Mouse (Mus musculus): ENCODE measurements at regions not wholly inside any gene's neighbourhood (a gene's known extent, or its start where the extent isn't known, plus 50 kb on each side); places are given as distances from the start of the nearest gene placed in this dataset.
A peak's percentile ranks its signal among the peaks of the same experiment; 100 is the strongest.

DNA sequence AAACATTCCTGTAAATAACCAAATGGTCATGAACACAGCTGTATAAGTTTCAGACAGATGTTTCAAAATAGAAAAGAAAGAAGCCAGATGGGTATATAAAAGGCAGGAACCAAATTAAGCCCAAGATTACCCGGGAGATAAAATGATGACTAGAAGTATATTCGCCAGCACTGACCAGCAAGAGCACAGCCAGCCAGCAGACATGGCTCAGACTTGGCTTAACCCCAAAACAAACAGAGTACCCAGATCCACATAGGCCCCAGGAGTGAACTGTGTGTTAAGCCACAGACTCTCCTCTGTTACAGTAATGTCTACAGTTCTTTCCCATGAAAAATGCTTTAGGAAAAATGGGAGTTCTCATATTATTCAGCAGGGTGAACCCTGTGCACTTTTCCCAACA lies 123.2 kb downstream of the Atp6ap1l start:
- H3K27me3 ChIP-seq = no peaks in the 10 kb centered on the region
- H3K9ac ChIP-seq (replicated peaks) = no peak overlapping the region
- H3K4me2 ChIP-seq (replicated peaks) = no peak overlapping the region
- ATAC-seq (ENCODE audit: low FRiP score, low read depth) = no peak
- no peak overlapping the region for H3K4me3 ChIP-seq
- WGBS = 74% methylated on average over 2 of the region's 2 CpGs
- no peaks in the 10 kb centered on the region for H3K9me3 ChIP-seq
- no peak overlapping the region for H3K27ac ChIP-seq (replicated peaks)
- no peaks in the 10 kb centered on the region for H3K36me3 ChIP-seq
- H3K4me1 ChIP-seq = no peaks in the 10 kb centered on the region

DNA sequence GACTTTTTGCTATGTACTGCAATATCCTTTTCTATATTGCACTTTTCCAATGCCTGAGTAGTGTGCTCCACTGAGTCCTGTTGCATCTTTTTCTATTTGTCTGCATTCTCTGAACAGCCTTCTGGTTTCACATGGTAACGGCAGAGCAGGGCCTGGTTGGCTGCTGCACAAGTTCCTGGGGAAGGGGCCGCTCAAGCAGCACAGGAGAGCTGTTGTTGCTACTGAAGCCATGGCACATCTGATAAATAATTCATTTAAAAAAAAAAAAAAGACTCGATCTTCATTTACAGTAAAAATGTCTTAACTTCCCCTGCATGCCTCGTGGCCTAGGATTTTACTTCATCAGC lies 127.2 kb downstream of the Atp6ap1l start:
- Histone ChIP-seq H3K4me1 (no peaks in the 10 kb centered on the region), H3K9ac (replicated peaks) (no peak overlapping the region), H3K27me3 (no peaks in the 10 kb centered on the region), H3K27ac (replicated peaks) (no peak overlapping the region), H3K36me3 (no peaks in the 10 kb centered on the region), H3K4me2 (replicated peaks) (no peak overlapping the region), H3K4me3 (no peak overlapping the region), H3K9me3 (no peaks in the 10 kb centered on the region)
- ATAC-seq (ENCODE audit: low FRiP score, low read depth) = no peak
- WGBS = 67% methylated on average over 4 of the region's 4 CpGs

DNA sequence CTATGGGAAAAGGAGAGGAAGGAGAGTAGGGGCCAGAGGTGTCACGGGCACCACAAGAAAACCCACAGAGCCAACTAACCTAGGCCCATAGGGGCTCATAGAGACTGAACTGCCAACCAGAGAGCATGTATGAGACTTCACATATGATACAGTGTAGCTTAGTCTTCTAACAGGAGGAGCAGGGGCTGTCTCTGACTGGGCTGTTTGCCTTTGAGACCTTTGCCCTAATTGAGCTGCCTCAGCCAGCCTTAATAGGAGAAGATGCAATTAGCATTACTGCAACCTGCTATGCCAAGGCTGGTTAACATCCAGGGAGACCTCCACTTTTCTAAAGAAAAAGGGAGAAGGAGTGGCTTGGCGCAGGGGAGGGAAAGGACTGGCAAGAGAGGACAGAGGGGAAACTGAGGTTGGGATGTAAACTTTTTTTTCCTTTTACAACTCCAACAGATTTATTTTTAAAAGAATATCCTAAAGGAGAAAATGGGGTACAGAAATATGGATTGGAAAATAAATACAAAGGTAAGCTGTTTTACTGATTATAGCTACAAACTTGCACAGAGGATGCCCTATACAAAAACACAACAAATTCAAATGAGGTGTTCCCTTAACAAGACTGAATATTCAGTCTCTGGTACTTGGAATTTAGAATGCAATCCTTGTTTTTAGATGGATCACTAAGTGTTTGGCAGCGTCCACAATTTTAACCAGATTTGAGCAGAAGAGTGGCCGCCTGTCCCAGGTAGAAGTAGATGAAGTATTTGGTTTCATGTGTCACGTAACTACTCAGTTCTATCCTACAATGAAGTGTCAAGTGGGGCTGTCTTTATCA lies 127.8 kb downstream of the Atp6ap1l start:
- Histone ChIP-seq H3K4me1 (no peaks in the 10 kb centered on the region), H3K4me2 (replicated peaks) (no peak overlapping the region), H3K36me3 (no peaks in the 10 kb centered on the region), H3K9me3 (no peaks in the 10 kb centered on the region), H3K27me3 (no peaks in the 10 kb centered on the region), H3K27ac (replicated peaks) (no peak overlapping the region), H3K9ac (replicated peaks) (no peak overlapping the region), H3K4me3 (no peak overlapping the region)
- no peak for ATAC-seq (ENCODE audit: low FRiP score, low read depth)
- 88% methylated on average over 5 of the region's 5 CpGs for WGBS

DNA sequence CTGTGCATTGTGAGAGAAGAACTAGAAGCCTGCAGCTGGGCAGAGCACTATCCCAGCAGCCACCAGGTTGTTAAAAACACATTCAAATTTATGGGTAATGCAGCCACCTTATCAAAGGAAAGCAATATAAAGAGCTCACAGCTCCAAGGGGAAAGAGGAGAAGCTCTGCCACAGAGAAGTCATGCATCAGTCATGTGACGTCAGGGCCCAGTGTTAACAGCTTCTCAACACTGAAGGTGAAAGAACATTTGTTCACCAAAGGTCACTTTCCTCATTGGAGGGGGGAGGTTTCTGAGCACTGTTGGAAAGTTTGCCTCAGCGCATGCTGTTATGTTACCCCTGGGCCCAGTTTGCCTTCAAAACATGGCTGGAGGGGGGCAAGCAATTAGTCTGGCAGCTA lies 143.0 kb downstream of the Atp6ap1l start:
- ATAC-seq (ENCODE audit: low FRiP score, low read depth) = no peak
- H3K36me3 ChIP-seq = no peaks in the 10 kb centered on the region
- 69% methylated on average over 2 of the region's 2 CpGs for WGBS
- H3K27ac ChIP-seq (replicated peaks) = no peak overlapping the region
- no peak overlapping the region for H3K9ac ChIP-seq (replicated peaks)
- no peaks in the 10 kb centered on the region for H3K27me3 ChIP-seq
- H3K4me2 ChIP-seq (replicated peaks) = no peak overlapping the region
- no peaks in the 10 kb centered on the region for H3K9me3 ChIP-seq
- no peaks in the 10 kb centered on the region for H3K4me1 ChIP-seq
- no peak overlapping the region for H3K4me3 ChIP-seq

DNA sequence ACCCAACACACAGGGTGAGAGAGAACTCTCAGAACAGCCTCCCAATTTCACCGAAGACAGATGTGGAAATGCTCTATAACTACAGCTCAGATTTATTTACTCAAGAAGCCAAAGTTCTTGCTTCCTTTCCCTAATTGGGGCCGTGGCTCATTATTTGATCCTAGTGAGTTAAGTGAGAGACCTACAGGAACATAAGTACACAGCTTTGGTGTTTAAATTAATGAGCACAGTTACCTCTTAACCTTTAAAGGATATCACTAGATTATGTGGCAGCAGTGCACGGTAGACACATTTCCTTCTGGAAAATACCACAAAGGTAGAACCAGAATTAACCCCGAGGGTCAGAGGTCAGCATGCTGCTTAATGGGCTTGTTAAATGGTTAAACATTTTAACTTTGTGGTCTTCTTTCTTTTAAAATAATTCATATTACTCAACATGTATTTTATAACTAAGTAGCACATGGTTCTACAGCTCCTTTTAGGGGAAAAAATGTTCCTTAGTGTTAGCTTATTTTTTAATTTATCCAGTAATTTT lies 144.6 kb downstream of the Atp6ap1l start:
- H3K4me2 ChIP-seq (replicated peaks) = no peak overlapping the region
- no peaks in the 10 kb centered on the region for H3K36me3 ChIP-seq
- H3K9me3 ChIP-seq = no peaks in the 10 kb centered on the region
- H3K27ac ChIP-seq (replicated peaks) = no peak overlapping the region
- no peaks in the 10 kb centered on the region for H3K27me3 ChIP-seq
- no peak overlapping the region for H3K4me3 ChIP-seq
- no peaks in the 10 kb centered on the region for H3K4me1 ChIP-seq
- no peak overlapping the region for H3K9ac ChIP-seq (replicated peaks)
- WGBS = 73% methylated on average over 4 of the region's 4 CpGs
- ATAC-seq (ENCODE audit: low FRiP score, low read depth) = no peak

DNA sequence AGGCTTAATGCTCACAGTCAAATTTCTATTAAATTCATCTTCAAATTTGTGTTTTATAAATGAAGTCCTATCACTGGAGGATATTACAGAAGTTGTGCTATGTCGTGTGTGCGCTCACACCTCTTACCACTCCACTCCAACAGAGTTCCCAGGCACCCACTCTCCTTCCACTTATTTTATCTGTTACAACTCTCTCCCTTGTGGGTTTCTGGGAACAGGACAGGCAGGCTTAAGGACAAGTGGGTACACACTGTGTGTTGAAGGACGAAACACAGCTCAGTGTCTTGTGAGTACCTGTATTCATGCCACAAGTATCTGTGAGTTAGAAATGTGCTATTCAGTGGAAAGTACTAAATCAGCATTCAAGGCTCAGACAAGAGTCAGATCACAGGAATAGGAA lies 150.7 kb downstream of the Atp6ap1l start:
- Histone ChIP-seq H3K27ac (replicated peaks) (no peak overlapping the region), H3K9me3 (no peaks in the 10 kb centered on the region), H3K9ac (replicated peaks) (no peak overlapping the region), H3K4me3 (no peak overlapping the region), H3K4me2 (replicated peaks) (no peak overlapping the region), H3K4me1 (no peaks in the 10 kb centered on the region), H3K36me3 (no peaks in the 10 kb centered on the region), H3K27me3 (no peaks in the 10 kb centered on the region)
- no peak for ATAC-seq (ENCODE audit: low FRiP score, low read depth)
- 89% methylated on average over 3 of the region's 3 CpGs for whole genome bisulfite sequencing

DNA sequence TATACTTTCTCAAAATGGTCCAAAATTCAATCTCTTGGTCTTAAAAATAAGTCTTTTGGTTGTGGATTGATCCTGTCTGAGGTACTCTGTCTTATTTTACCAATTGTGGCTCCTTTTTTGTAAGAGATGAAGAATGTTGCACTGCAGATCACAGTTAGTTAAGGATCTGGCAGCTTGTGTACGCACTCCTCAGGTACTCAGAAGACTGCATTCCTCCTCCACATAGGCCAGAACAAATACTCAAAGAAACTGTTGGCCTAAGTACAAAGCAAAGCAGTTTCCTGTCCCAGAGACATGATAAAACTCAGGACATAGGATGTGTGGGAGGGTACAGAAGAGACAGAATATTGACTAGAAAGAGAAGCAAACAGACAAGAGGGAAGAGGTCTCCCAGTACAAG lies 155.4 kb downstream of the Atp6ap1l start:
- Histone ChIP-seq H3K36me3 (no peaks in the 10 kb centered on the region), H3K27ac (replicated peaks) (no peak overlapping the region), H3K27me3 (no peaks in the 10 kb centered on the region), H3K4me2 (replicated peaks) (no peak overlapping the region), H3K9ac (replicated peaks) (no peak overlapping the region), H3K4me3 (no peak overlapping the region), H3K4me1 (no peaks in the 10 kb centered on the region), H3K9me3 (no peaks in the 10 kb centered on the region)
- 93% methylated on average over 1 of the region's 1 CpGs for WGBS
- no peak for ATAC-seq (ENCODE audit: low FRiP score, low read depth)

DNA sequence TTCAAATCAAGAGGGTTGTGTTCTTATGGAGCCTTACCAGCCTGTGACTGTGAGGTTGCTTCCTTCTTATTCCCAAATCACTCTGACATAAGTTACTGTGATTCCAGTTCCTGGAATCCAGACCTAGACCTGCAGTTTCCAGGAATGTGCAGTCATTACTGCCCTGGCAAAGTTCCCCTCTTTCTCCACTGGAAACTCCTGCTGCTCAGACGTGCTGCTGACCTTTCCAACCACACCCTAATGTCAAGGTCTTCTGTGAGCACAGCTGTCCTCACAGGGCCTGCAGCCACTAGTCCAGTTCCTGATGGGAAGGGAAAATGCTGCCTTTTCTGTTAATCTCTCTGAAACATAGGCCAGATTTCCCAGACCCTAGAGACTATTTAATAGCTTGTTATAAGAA lies 160.1 kb downstream of the Atp6ap1l start:
- no peak for ATAC-seq (ENCODE audit: low FRiP score, low read depth)
- WGBS = 48% methylated on average over 1 of the region's 1 CpGs

DNA sequence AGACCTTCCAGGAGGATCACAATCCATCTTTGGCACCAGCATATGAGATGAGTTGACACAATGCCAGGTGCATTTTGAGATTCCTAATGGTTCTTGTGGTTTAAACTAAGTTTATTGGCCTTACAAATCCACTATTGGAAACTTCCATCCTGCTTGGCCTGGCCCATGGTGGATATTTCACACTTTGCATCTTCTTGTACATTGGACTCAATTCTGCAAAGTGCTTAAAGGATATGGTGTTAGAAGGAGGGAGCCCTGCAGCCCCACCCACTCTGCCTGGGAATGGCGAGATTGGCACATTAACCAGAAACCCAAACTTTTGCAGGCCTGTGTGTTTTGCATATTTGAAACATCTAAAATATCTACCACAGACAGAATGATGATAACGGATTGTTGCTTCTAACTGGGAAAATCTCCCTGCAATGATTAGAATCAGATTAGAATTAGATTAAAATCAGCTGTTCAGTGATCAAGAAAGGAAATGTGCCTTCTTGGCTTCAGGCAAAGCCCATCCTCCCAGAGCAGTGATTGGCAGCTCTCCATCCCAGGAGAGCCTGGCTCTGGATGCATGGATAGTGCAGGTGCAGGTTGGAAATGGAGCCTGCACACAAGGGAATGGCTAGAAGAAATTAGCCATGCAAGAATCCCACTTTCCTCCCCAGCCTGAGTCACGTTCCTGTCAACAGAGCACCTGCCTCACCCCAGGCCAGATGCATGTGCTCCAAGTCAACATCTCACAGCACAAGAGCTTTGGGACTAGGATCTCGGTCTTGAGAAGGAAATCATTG lies 162.3 kb downstream of the Atp6ap1l start:
- Histone ChIP-seq H3K36me3 (no peaks in the 10 kb centered on the region), H3K27ac (replicated peaks) (no peak overlapping the region), H3K4me1 (no peaks in the 10 kb centered on the region), H3K9ac (replicated peaks) (no peak overlapping the region), H3K27me3 (no peaks in the 10 kb centered on the region), H3K9me3 (no peaks in the 10 kb centered on the region), H3K4me2 (replicated peaks) (no peak overlapping the region), H3K4me3 (no peak overlapping the region)
- WGBS = 76% methylated on average over 4 of the region's 4 CpGs
- peak; percentile 49 for ATAC-seq (ENCODE audit: low FRiP score, low read depth)

More for the DNA sequence above, 160.1 kb downstream of the Atp6ap1l start:
- H3K27me3 ChIP-seq = no peaks in the 10 kb centered on the region
- H3K4me1 ChIP-seq = no peaks in the 10 kb centered on the region
- H3K4me3 ChIP-seq = no peak overlapping the region
- no peak overlapping the region for H3K9ac ChIP-seq (replicated peaks)
- no peaks in the 10 kb centered on the region for H3K9me3 ChIP-seq
- H3K36me3 ChIP-seq = no peaks in the 10 kb centered on the region
- H3K27ac ChIP-seq (replicated peaks) = no peak overlapping the region
- H3K4me2 ChIP-seq (replicated peaks) = no peak overlapping the region

DNA sequence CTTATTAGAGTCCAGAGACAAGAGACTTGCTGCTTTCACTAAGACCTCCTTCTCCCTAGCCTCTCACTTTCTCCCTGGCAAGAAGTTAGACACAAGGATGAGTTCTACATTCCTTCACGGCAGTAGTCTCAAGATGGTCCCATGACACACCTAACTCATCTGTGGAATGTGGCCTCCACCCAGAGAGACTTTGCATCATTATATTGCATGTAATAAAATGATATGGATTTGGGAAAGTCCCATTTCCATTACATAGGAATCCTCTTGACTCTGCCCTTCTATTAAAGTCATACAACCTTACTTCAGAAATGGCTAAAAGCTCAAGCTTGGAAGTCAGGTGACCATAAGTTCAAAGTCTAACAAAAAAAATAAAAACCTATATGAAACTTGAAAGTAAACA lies 165.4 kb downstream of the Atp6ap1l start:
- Histone ChIP-seq H3K27ac (replicated peaks) (no peak overlapping the region), H3K36me3 (no peaks in the 10 kb centered on the region), H3K4me1 (no peaks in the 10 kb centered on the region), H3K27me3 (no peaks in the 10 kb centered on the region), H3K9ac (replicated peaks) (no peak overlapping the region), H3K9me3 (no peaks in the 10 kb centered on the region), H3K4me2 (replicated peaks) (no peak overlapping the region), H3K4me3 (no peak overlapping the region)
- no peak for ATAC-seq (ENCODE audit: low FRiP score, low read depth)
- WGBS = 89% methylated on average over 1 of the region's 1 CpGs

DNA sequence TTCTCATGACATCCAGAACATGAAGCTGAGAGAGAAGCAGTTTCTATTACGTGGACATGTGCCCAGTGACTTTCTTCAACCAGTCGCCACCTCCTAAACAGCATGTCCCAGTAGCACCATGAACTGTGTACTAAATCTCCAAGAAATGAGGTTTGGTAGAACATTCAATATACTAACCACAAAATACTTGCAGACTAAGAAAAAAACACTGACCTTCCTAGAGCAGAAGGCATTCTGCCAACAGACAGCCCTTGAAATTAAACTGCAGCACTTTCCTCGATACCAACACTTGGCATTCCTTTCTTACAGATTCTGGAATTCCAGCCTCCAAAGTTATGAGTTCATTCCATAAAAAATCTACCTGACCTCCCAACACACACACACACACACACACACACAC lies 166.6 kb downstream of the Atp6ap1l start:
- Histone ChIP-seq H3K9me3 (no peaks in the 10 kb centered on the region), H3K36me3 (no peaks in the 10 kb centered on the region), H3K27me3 (no peaks in the 10 kb centered on the region), H3K4me2 (replicated peaks) (no peak overlapping the region), H3K27ac (replicated peaks) (no peak overlapping the region), H3K4me3 (no peak overlapping the region), H3K4me1 (no peaks in the 10 kb centered on the region), H3K9ac (replicated peaks) (no peak overlapping the region)
- no peak for ATAC-seq (ENCODE audit: low FRiP score, low read depth)
- 82% methylated on average over 3 of the region's 3 CpGs for WGBS

DNA sequence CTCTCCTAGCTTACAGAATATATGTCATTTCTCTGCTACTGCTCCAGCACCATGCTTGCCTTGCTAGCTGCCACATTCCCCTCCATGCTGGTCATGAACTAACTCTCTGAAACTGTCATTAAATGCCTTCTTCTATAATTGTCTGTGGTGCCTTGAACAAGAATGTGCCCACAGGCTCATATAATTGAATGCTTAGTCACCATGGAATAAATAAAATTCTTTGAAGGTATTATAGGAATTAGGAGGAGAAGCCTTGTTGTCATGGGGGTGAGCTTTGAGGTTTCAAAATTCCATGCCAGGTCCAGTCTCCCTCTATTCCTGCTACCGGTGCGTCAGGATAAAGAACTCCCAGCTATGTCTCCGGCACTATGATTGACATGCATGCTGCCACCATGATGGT lies 171.9 kb downstream of the Atp6ap1l start:
- Histone ChIP-seq H3K9ac (replicated peaks) (no peak overlapping the region), H3K27ac (replicated peaks) (no peak overlapping the region), H3K4me1 (no peaks in the 10 kb centered on the region), H3K9me3 (no peaks in the 10 kb centered on the region), H3K4me3 (no peak overlapping the region), H3K27me3 (no peaks in the 10 kb centered on the region), H3K36me3 (no peaks in the 10 kb centered on the region), H3K4me2 (replicated peaks) (no peak overlapping the region)
- 88% methylated on average over 3 of the region's 3 CpGs for WGBS
- ATAC-seq (ENCODE audit: low FRiP score, low read depth) = no peak
